Mouse (Mus musculus) forebrain, embryonic 11.5 days (tissue): ENCODE measurements at regions not wholly inside any gene's neighbourhood (a gene's known extent, or its start where the extent isn't known, plus 50 kb on each side); places are given as distances from the start of the nearest gene placed in this dataset.

Source experiments
- ATAC-seq: fragments of 200-750 bp; cut with Nextera tagmentation; replicated peaks from 2 replicates; pipeline ENCODE4 v1.8.0; 2017; ENCODE audit warnings: moderate TSS enrichment; ENCODE audit not compliant: low FRiP score
- DNase-seq: peaks from one replicate; pipeline ENCODE4 v3.0.0-alpha.2; 2017; ENCODE audit warnings: low spot score
- H3K27ac ChIP-seq: fragments of 300-500 bp; sonication (generic); 2 replicates; pipeline ENCODE4 v1.5.1; 2014; ENCODE audit warnings: low read depth, low read length
- H3K27me3 ChIP-seq: fragments of 300-500 bp; sonication (generic); 2 replicates; pipeline ENCODE4 v1.6.1; 2014; ENCODE audit warnings: mild to moderate bottlenecking, low read length, mixed read lengths; ENCODE audit not compliant: control insufficient read depth, insufficient read depth
- H3K36me3 ChIP-seq: fragments of 300-500 bp; sonication (generic); 2 replicates; pipeline ENCODE4 v1.6.1; 2014; ENCODE audit warnings: mild to moderate bottlenecking, low read length, moderate library complexity, mixed read lengths; ENCODE audit not compliant: control insufficient read depth, insufficient read depth
- H3K4me1 ChIP-seq: fragments of 300-500 bp; sonication (generic); replicated peaks from 2 replicates; pipeline ENCODE4 v1.6.1; 2014; ENCODE audit warnings: low read length, mixed read lengths; ENCODE audit not compliant: control insufficient read depth, insufficient read depth
- H3K4me2 ChIP-seq: fragments of 300-500 bp; sonication (generic); 2 replicates; pipeline ENCODE4 v1.6.1; 2014; ENCODE audit warnings: low read depth, mild to moderate bottlenecking, low read length, moderate library complexity, mixed read lengths; ENCODE audit not compliant: severe bottlenecking
- H3K4me3 ChIP-seq: fragments of 300-500 bp; sonication (generic); 2 replicates; pipeline ENCODE4 v1.5.1; 2014; ENCODE audit warnings: low read depth, low read length
- H3K9ac ChIP-seq: fragments of 300-500 bp; sonication (generic); 2 replicates; pipeline ENCODE4 v1.6.1; 2014; ENCODE audit warnings: low read length
- H3K9me3 ChIP-seq: fragments of 300-500 bp; sonication (generic); 2 replicates; pipeline ENCODE4 v1.6.1; 2016; ENCODE audit warnings: low read length, mixed read lengths; ENCODE audit not compliant: control insufficient read depth
- WGBS: fragments of 180-500 bp; shearing (Covaris S2); extraction: QIAGEN DNeasy Blood & Tissue Kit; methylation state at CpG from one replicate; pipeline ENCODE4 v1.1.7; 2014; 5-methylcytosine and 5-hydroxymethylcytosine counted together

GRCm38 (mm10) chr10:9503569-9504493, 171.2 kb downstream of the Samd5 start:
- H3K27ac ChIP-seq: no peak overlapping the region
- peak; percentile 82 for ATAC-seq

GRCm38 (mm10) chr10:9498550-9498949, 176.5 kb downstream of the Samd5 start:
- no peak for ATAC-seq
- Histone ChIP-seq H3K36me3 (no peaks in the 10 kb centered on the region), H3K27me3 (no peaks in the 10 kb centered on the region), H3K27ac (no peak overlapping the region), H3K4me3 (no peak overlapping the region), H3K9ac (no peak overlapping the region), H3K4me1 (peaks cover 6% of the 10 kb centered on the region; the same call in 1 of the 2 replicates), H3K4me2 (no peak overlapping the region), H3K9me3 (no peaks in the 10 kb centered on the region)
- no peak for DNase-seq
- WGBS: 62% methylated on average over 3 of the region's 3 CpGs

More at GRCm38 (mm10) chr10:9503569-9504493, 171.2 kb downstream of the Samd5 start:
- H3K9me3 ChIP-seq: no peaks in the 10 kb centered on the region
- no peaks in the 10 kb centered on the region for H3K27me3 ChIP-seq
- peaks cover 8% of the 10 kb centered on the region; the same call in 1 of the 2 replicates for H3K4me1 ChIP-seq
- H3K36me3 ChIP-seq: no peaks in the 10 kb centered on the region
- DNase-seq: no peak
- no peak overlapping the region for H3K4me2 ChIP-seq
- no peak overlapping the region for H3K9ac ChIP-seq
- no peak overlapping the region for H3K4me3 ChIP-seq
- WGBS: 45% methylated on average over 11 of the region's 11 CpGs

GRCm38 (mm10) chr10:9497021-9497420, 178.0 kb downstream of the Samd5 start:
- Histone ChIP-seq H3K9ac (no peak overlapping the region), H3K27me3 (no peaks in the 10 kb centered on the region), H3K36me3 (no peaks in the 10 kb centered on the region), H3K4me1 (peaks cover 2% of the 10 kb centered on the region; the same call in 1 of the 2 replicates), H3K4me3 (no peak overlapping the region), H3K27ac (no peak overlapping the region), H3K9me3 (no peaks in the 10 kb centered on the region), H3K4me2 (no peak overlapping the region)
- 71% methylated on average over 1 of the region's 1 CpGs for WGBS
- DNase-seq (no peak), ATAC-seq (no peak)

GRCm38 (mm10) chr10:9495143-9495651, 179.8 kb downstream of the Samd5 start:
- H3K36me3 ChIP-seq: no peaks in the 10 kb centered on the region
- H3K9ac ChIP-seq: no peak overlapping the region
- no peak overlapping the region for H3K4me2 ChIP-seq
- DNase-seq: no peak
- H3K4me3 ChIP-seq: no peak overlapping the region
- H3K27me3 ChIP-seq: no peaks in the 10 kb centered on the region
- peak; percentile 76 for ATAC-seq
- no peak overlapping the region for H3K27ac ChIP-seq
- 9% methylated on average over 6 of the region's 6 CpGs for WGBS
- H3K9me3 ChIP-seq: no peaks in the 10 kb centered on the region
- peaks cover 2% of the 10 kb centered on the region; the same call in 1 of the 2 replicates for H3K4me1 ChIP-seq

- H3K9ac ChIP-seq: no peak overlapping the region
- H3K36me3 ChIP-seq: no peaks in the 10 kb centered on the region
- H3K9me3 ChIP-seq: no peaks in the 10 kb centered on the region
- H3K4me3 ChIP-seq: no peak overlapping the region
- WGBS: 83% methylated on average over 2 of the region's 2 CpGs
- no peak overlapping the region for H3K4me2 ChIP-seq
- peaks cover 2% of the 10 kb centered on the region; the same call in 1 of the 2 replicates for H3K4me1 ChIP-seq
- ATAC-seq: no peak
- DNase-seq: no peak
- no peak overlapping the region for H3K27ac ChIP-seq
- no peaks in the 10 kb centered on the region for H3K27me3 ChIP-seq
These were observed 184.6 kb downstream of the Samd5 start for GRCm38 (mm10) chr10:9490416-9490815.

- no peak overlapping the region for H3K4me3 ChIP-seq
- no peaks in the 10 kb centered on the region for H3K27me3 ChIP-seq
- H3K27ac ChIP-seq: no peak overlapping the region
- ATAC-seq (no peak), DNase-seq (no peak)
- no peaks in the 10 kb centered on the region for H3K4me1 ChIP-seq
- no peaks in the 10 kb centered on the region for H3K36me3 ChIP-seq
- no peaks in the 10 kb centered on the region for H3K9me3 ChIP-seq
- 92% methylated on average over 6 of the region's 6 CpGs for WGBS
- no peak overlapping the region for H3K4me2 ChIP-seq
- no peak overlapping the region for H3K9ac ChIP-seq
These were observed 212.6 kb downstream of the Samd5 start for GRCm38 (mm10) chr10:9462361-9462760.

GRCm38 (mm10) chr10:9459145-9459544, 215.9 kb downstream of the Samd5 start:
- H3K36me3 ChIP-seq: no peaks in the 10 kb centered on the region
- H3K27me3 ChIP-seq: no peaks in the 10 kb centered on the region
- WGBS: 87% methylated on average over 6 of the region's 6 CpGs
- no peaks in the 10 kb centered on the region for H3K9me3 ChIP-seq
- H3K9ac ChIP-seq: no peak overlapping the region
- no peak overlapping the region for H3K4me2 ChIP-seq
- H3K4me1 ChIP-seq: no peaks in the 10 kb centered on the region
- no peak overlapping the region for H3K27ac ChIP-seq
- ATAC-seq (no peak), DNase-seq (no peak)
- H3K4me3 ChIP-seq: no peak overlapping the region

- Histone ChIP-seq H3K27ac (no peak overlapping the region), H3K4me3 (no peak overlapping the region), H3K4me1 (no peaks in the 10 kb centered on the region), H3K36me3 (no peaks in the 10 kb centered on the region), H3K27me3 (no peaks in the 10 kb centered on the region), H3K9me3 (no peaks in the 10 kb centered on the region), H3K4me2 (no peak overlapping the region), H3K9ac (no peak overlapping the region)
- 87% methylated on average over 2 of the region's 2 CpGs for WGBS
- no peak for DNase-seq
- ATAC-seq: no peak
These were observed 216.5 kb downstream of the Samd5 start for GRCm38 (mm10) chr10:9458466-9458865.
